Mouse (Mus musculus) stomach, postnatal 0 days (tissue): ENCODE data around the gene Trpm8.

ENCODE experiments used
- CTCF ChIP-seq: IDR thresholded peaks from 2 replicates; pipeline ENCODE4 v1.5.1; 2016; ENCODE audit warnings: antibody characterized with exemption, low read depth, mild to moderate bottlenecking, moderate library complexity
- EP300 ChIP-seq: optimal IDR thresholded peaks from 2 replicates; pipeline ENCODE3; 2016; ENCODE audit warnings: antibody characterized with exemption

DNA sequence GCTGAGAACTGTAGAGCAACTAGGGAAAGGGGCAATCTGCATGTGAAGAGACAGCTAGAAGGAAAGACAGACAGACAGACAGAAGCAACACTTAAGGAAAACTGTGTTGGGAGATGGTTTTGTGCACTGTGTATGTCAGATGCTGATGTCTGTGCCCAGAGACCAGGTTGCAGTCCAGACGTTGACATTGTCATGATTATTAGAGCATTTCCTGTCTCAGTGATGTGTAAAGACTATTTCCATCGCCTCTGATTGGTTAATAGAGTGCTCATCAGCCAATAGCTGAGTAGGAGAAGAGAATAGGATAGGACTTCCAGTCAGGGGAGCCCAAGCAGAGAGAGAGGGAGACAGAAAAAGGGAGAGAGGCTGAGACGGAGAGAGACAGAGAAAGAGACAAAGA lies 155.1 kb downstream of the Trpm8 start:
- TF ChIP-seq CTCF (no peak), EP300 (no peak)
